Mouse (Mus musculus) erythroblast, embryonic 14.5 days (primary cell): ENCODE results near the gene Ramp2.

Source experiments
- GATA1 ChIP-seq: IDR thresholded peaks from 2 replicates; pipeline ENCODE4 v1.6.1; 2012; ENCODE audit warnings: low read length, inconsistent platforms, mixed read lengths
- TAL1 ChIP-seq: IDR thresholded peaks from 3 replicates; pipeline ENCODE4 v1.6.1; 2012; ENCODE audit warnings: low read length, inconsistent platforms, mixed read lengths

GRCm38 (mm10) chr11:101196175-101196574 lies 49.7 kb upstream of the Ramp2 start:
- no peak for TF ChIP-seq GATA1
- TF ChIP-seq TAL1: no peak
